Mouse (Mus musculus): ENCODE data around the gene Nr1h5. TPM values are rescaled to one million over a fixed set of nuclear protein-coding genes. Genes with fewer than 3 reads are reported as not detected.
A peak's percentile ranks its signal among the peaks of the same experiment; 100 is the strongest.

The Nr1h5 gene
- polyA plus RNA-seq, 1 experiment from 2014 or later: 0.07 TPM

DNA sequence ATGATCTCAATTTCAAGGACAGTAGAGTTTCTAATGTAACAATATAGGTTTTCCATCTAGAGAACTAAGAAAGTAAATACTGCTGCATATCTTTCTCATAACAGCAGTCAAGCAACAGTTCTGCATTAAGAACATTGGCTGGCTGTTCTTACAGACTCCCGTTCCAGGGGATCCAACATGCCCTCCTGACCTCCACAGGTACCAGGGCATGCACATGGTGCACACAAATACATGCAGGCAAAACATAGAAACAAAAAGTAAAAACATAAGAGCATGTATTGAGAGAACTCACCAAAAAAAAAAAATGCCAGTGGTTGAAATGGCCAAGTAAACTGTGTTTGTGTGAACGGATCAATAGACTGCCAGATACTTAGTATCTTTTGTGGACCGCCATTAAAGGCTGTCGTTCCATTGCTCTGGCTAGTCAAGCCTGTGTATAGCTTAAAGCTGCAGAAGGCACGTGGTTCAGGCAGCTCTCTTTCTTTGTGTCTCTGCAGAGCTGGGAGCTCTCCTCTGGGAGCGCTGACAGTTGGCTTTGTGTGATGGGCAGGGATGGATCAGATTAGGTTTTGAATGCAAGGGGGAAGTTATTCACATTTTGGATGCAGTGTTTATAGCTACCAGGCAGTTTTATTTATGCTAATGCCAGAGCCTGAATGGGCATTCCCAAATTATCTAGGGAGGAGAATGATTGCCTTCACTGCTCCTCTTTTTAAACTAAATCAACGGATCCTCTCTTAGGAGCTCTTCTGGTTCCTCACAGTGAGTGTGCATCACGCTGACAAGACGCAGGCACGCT lies 15.8 kb upstream of the Nr1h5 start:
- ATAC-seq (ENCODE audit: low FRiP score, low TSS enrichment) (peak; percentile 97), DNase-seq (peak; percentile 88)
- Histone ChIP-seq H3K9me3 (ENCODE audit: control insufficient read depth, low read length) (no peaks in the 10 kb centered on the region), H3K4me3 (replicated peaks; ENCODE audit: low read depth, low read length) (0 out of 2 replicates have a peak overlapping the region, but pooled peaks have one; percentile 14), H3K4me2 (ENCODE audit: low read length) (peak overlapping the region; percentile 54), H3K9ac (replicated peaks; ENCODE audit: low read length) (peak overlapping the region; percentile 51), H3K27me3 (ENCODE audit: control insufficient read depth, insufficient read depth, low read length) (no peaks in the 10 kb centered on the region), H3K27ac (replicated peaks; ENCODE audit: low read depth, low read length) (peak overlapping the region; percentile 91), H3K4me1 (ENCODE audit: control insufficient read depth, insufficient read depth, low read length) (0 out of 2 replicates have a peak, but pooled peaks cover 8% of the 10 kb centered on the region), H3K36me3 (ENCODE audit: control insufficient read depth, insufficient read depth, low read length) (no peaks in the 10 kb centered on the region)
- WGBS: 3% methylated on average over 10 of the region's 10 CpGs

DNA sequence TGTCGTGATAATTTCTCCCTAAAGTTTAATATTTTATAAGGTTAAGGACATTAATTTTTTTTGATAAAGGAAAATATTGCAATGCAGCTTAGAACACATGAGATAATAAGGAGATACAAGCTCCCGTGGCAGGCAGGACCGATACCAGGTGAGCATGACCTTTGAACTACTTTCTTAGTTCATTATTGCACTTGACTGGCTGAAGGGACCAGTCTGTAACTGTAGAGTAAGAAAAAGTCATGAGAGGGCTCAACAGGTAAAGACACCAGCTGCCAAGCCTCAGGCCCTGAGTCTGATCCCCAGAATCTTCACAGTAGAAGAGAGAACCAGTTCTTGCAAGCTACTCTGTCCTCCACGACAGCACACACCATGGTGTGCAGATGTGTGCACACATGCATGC lies 13.0 kb upstream of the Nr1h5 start:
- Histone ChIP-seq H3K9ac (replicated peaks; ENCODE audit: low read length) (no peak overlapping the region), H3K4me3 (replicated peaks; ENCODE audit: low read depth, low read length) (no peak overlapping the region), H3K4me1 (ENCODE audit: control insufficient read depth, insufficient read depth, low read length) (0 out of 2 replicates have a peak, but pooled peaks cover 8% of the 10 kb centered on the region), H3K4me2 (ENCODE audit: low read length) (no peak overlapping the region), H3K27ac (replicated peaks; ENCODE audit: low read depth, low read length) (no peak overlapping the region), H3K36me3 (ENCODE audit: control insufficient read depth, insufficient read depth, low read length) (no peaks in the 10 kb centered on the region), H3K27me3 (ENCODE audit: control insufficient read depth, insufficient read depth, low read length) (no peaks in the 10 kb centered on the region), H3K9me3 (ENCODE audit: control insufficient read depth, low read length) (no peaks in the 10 kb centered on the region)
- DNase-seq: no peak
- WGBS: 84% methylated on average over 4 of the region's 4 CpGs
- ATAC-seq (ENCODE audit: low FRiP score, low TSS enrichment): no peak

DNA sequence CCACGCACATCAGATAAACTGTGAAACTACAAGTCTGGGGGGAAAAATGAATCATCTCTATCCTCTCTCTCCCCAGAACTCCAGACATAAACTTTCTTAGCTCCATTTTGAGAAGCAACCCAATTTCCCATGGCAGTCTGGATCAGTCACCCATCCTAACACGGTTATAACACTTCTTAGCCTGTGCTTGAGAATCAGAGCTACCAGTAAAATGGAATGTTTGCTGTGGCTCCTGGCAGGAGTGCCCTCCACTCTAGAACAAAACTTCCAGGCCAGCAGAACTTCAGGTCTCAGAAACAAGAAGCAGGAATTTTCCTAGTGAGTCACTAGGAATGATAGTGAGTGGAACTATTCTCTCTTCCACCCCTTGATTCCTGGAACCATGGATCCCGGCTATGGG lies 6.6 kb upstream of the Nr1h5 start:
- Histone ChIP-seq H3K36me3 (ENCODE audit: control insufficient read depth, insufficient read depth, low read length) (no peaks in the 10 kb centered on the region), H3K4me3 (replicated peaks; ENCODE audit: low read depth, low read length) (no peak overlapping the region), H3K27me3 (ENCODE audit: control insufficient read depth, insufficient read depth, low read length) (no peaks in the 10 kb centered on the region), H3K9ac (replicated peaks; ENCODE audit: low read length) (no peak overlapping the region), H3K27ac (replicated peaks; ENCODE audit: low read depth, low read length) (no peak overlapping the region), H3K4me2 (ENCODE audit: low read length) (no peak overlapping the region), H3K4me1 (ENCODE audit: control insufficient read depth, insufficient read depth, low read length) (no peaks in the 10 kb centered on the region), H3K9me3 (ENCODE audit: control insufficient read depth, low read length) (no peaks in the 10 kb centered on the region)
- no peak for ATAC-seq (ENCODE audit: low FRiP score, low TSS enrichment)
- no peak for DNase-seq
- WGBS: 89% methylated on average over 3 of the region's 3 CpGs

DNA sequence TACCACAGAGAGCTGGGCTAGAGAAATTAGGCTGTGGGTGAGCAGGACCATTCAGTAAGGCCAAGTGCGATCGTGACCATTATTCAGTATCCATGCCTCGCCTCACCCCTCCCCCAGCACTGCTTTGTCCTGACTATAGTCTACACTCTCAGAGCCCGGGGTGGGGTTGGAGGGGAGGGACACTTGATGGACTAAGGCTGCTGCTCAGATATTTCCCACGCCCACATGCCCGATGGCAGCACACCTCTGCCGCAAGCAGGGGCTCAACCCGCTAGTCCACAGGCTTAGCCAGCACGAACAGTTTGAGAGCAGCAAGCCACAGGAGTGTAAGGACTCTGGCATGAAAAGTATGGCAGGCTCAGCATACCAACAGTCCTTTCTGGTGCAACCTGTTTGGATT lies 6.1 kb upstream of the Nr1h5 start:
- WGBS: 43% methylated on average over 9 of the region's 9 CpGs
- peak; percentile 24 for DNase-seq

DNA sequence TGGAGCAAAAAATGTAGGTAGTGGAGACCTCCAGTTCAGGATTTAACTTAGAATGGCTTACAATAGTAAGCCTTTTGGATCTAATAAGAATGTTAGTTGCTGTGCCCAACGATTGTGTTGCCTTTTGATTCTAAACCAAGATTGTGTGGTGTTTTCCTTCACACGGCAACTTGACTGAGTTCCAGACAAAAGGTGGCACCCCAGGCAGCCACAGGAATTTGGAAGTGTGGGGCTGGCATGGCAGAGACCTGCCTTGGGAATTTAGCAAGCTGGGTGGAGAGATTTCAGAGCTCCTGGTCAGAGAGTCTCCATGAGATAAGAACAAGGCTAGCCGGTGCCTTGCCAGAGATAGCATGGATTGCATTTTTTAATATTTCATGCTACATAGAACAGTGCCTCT lies 8.3 kb downstream of the Nr1h5 start:
- DNase-seq (no peak), ATAC-seq (ENCODE audit: low FRiP score, low TSS enrichment) (no peak)
- H3K4me2 ChIP-seq (ENCODE audit: low read length): no peak overlapping the region
- WGBS: 59% methylated on average over 3 of the region's 3 CpGs
- no peak overlapping the region for H3K27ac ChIP-seq (replicated peaks; ENCODE audit: low read depth, low read length)
- no peaks in the 10 kb centered on the region for H3K9me3 ChIP-seq (ENCODE audit: control insufficient read depth, low read length)
- H3K4me1 ChIP-seq (ENCODE audit: control insufficient read depth, insufficient read depth, low read length): no peaks in the 10 kb centered on the region
- no peaks in the 10 kb centered on the region for H3K36me3 ChIP-seq (ENCODE audit: control insufficient read depth, insufficient read depth, low read length)
- H3K27me3 ChIP-seq (ENCODE audit: control insufficient read depth, insufficient read depth, low read length): no peaks in the 10 kb centered on the region
- no peak overlapping the region for H3K4me3 ChIP-seq (replicated peaks; ENCODE audit: low read depth, low read length)
- H3K9ac ChIP-seq (replicated peaks; ENCODE audit: low read length): no peak overlapping the region

More for the DNA sequence above, 6.1 kb upstream of the Nr1h5 start:
- H3K4me3 ChIP-seq (replicated peaks; ENCODE audit: low read depth, low read length): no peak overlapping the region
- no peaks in the 10 kb centered on the region for H3K9me3 ChIP-seq (ENCODE audit: control insufficient read depth, low read length)
- H3K36me3 ChIP-seq (ENCODE audit: control insufficient read depth, insufficient read depth, low read length): no peaks in the 10 kb centered on the region
- no peaks in the 10 kb centered on the region for H3K4me1 ChIP-seq (ENCODE audit: control insufficient read depth, insufficient read depth, low read length)
- no peaks in the 10 kb centered on the region for H3K27me3 ChIP-seq (ENCODE audit: control insufficient read depth, insufficient read depth, low read length)
- 0 out of 2 replicates have a peak overlapping the region, but pooled peaks have one; percentile 17 for H3K4me2 ChIP-seq (ENCODE audit: low read length)
- peak; percentile 34; the same call in 1 of the 2 replicates for ATAC-seq (ENCODE audit: low FRiP score, low TSS enrichment)
- no peak overlapping the region; the same call in 1 of the 2 replicates for H3K27ac ChIP-seq (replicated peaks; ENCODE audit: low read depth, low read length)
- H3K9ac ChIP-seq (replicated peaks; ENCODE audit: low read length): no peak overlapping the region

DNA sequence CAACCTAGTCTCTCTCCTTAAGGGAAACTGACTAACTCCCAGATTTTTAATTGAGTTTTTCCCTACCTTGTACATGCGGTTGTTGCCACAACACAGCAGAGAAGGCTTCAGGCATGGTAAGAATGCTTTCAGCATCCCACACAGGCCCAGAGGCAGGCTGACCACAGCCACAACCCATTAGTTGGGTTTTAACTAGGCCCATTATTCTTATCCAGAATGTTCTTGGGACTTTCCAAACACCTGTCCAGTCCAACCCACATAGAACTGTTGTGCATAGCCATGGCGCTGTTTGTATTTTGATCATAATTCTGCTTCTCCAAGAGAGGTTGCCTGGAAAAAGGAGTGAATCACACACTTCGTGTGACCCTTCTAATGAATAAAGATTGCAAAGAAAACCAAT lies 8.8 kb downstream of the Nr1h5 start:
- no peak for ATAC-seq (ENCODE audit: low FRiP score, low TSS enrichment)
- Histone ChIP-seq H3K4me1 (ENCODE audit: control insufficient read depth, insufficient read depth, low read length) (no peaks in the 10 kb centered on the region), H3K9ac (replicated peaks; ENCODE audit: low read length) (no peak overlapping the region), H3K9me3 (ENCODE audit: control insufficient read depth, low read length) (no peaks in the 10 kb centered on the region), H3K36me3 (ENCODE audit: control insufficient read depth, insufficient read depth, low read length) (no peaks in the 10 kb centered on the region), H3K27ac (replicated peaks; ENCODE audit: low read depth, low read length) (no peak overlapping the region), H3K4me2 (ENCODE audit: low read length) (no peak overlapping the region), H3K27me3 (ENCODE audit: control insufficient read depth, insufficient read depth, low read length) (no peaks in the 10 kb centered on the region), H3K4me3 (replicated peaks; ENCODE audit: low read depth, low read length) (no peak overlapping the region)
- DNase-seq: no peak
- 89% methylated on average over 3 of the region's 3 CpGs for WGBS

DNA sequence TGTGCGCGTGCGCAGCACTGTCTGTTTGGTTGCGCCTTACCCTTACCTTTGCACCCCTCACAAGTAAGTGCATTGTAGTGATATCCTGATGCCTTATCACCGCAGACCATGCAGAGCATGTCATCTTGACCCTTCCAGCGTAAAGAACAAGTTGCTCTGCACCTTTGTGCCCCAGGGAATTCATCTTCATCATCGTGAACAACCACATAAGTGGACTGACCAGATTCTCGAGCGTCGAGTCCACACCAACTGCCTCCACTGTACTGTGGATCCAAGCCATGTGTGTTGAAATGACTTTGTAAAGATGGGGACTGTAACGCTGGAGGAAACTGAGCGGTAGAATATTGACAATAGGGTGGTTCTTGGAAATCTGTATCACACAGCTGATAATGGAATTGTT lies 9.5 kb downstream of the Nr1h5 start:
- 95% methylated on average over 12 of the region's 12 CpGs for WGBS
- no peaks in the 10 kb centered on the region for H3K4me1 ChIP-seq (ENCODE audit: control insufficient read depth, insufficient read depth, low read length)
- H3K27me3 ChIP-seq (ENCODE audit: control insufficient read depth, insufficient read depth, low read length): no peaks in the 10 kb centered on the region
- H3K36me3 ChIP-seq (ENCODE audit: control insufficient read depth, insufficient read depth, low read length): no peaks in the 10 kb centered on the region
- H3K27ac ChIP-seq (replicated peaks; ENCODE audit: low read depth, low read length): no peak overlapping the region
- H3K4me3 ChIP-seq (replicated peaks; ENCODE audit: low read depth, low read length): no peak overlapping the region
- DNase-seq: no peak
- no peak overlapping the region for H3K4me2 ChIP-seq (ENCODE audit: low read length)
- H3K9ac ChIP-seq (replicated peaks; ENCODE audit: low read length): no peak overlapping the region
- no peaks in the 10 kb centered on the region for H3K9me3 ChIP-seq (ENCODE audit: control insufficient read depth, low read length)
- no peak for ATAC-seq (ENCODE audit: low FRiP score, low TSS enrichment)

DNA sequence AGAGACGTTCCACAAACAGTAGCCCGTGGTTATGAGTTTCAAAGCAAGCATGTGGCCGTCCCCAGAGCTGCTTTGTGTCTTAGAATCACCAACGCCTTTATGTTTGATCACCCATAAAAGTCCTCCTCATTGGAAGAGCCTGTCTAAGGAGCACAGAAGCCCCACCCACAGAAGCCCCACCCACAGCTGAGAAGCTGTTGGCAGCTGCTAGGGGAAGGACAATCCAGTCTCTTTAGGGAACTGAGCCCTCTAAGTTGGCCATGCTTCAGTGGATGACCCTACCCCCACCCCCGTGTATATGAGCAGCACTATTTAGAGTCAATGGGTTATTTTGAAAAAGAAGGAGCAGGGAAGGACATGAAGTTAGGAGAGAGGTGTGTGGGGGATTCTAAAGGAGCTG lies 17.1 kb downstream of the Nr1h5 start:
- Histone ChIP-seq H3K27ac (replicated peaks; ENCODE audit: low read depth, low read length) (no peak overlapping the region), H3K27me3 (ENCODE audit: control insufficient read depth, insufficient read depth, low read length) (no peaks in the 10 kb centered on the region), H3K9me3 (ENCODE audit: control insufficient read depth, low read length) (no peaks in the 10 kb centered on the region), H3K4me1 (ENCODE audit: control insufficient read depth, insufficient read depth, low read length) (no peaks in the 10 kb centered on the region), H3K4me2 (ENCODE audit: low read length) (no peak overlapping the region), H3K36me3 (ENCODE audit: control insufficient read depth, insufficient read depth, low read length) (no peaks in the 10 kb centered on the region), H3K4me3 (replicated peaks; ENCODE audit: low read depth, low read length) (no peak overlapping the region), H3K9ac (replicated peaks; ENCODE audit: low read length) (no peak overlapping the region)
- no peak for ATAC-seq (ENCODE audit: low FRiP score, low TSS enrichment)
- no peak for DNase-seq
- WGBS: 39% methylated on average over 5 of the region's 5 CpGs

DNA sequence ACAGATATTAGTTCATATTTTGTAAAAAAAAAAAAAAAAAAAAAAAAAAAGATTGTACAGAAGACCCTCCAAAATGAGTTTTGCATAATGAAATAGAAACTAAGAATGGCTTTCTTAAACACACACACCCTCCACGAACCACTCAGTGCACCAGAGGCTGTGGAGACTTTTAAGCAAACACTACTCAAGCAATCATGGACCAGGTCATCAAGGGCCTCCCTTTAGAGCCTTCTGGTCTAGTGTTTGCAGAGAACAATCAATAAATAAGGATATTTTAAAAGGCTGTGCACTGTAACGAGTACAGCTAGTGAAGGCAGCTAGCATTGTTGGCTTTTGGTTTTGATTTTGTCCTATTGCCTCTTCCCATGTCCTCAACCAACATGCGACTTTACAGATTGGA lies 17.6 kb downstream of the Nr1h5 start:
- H3K4me2 ChIP-seq (ENCODE audit: low read length): no peak overlapping the region
- H3K9ac ChIP-seq (replicated peaks; ENCODE audit: low read length): no peak overlapping the region
- H3K27me3 ChIP-seq (ENCODE audit: control insufficient read depth, insufficient read depth, low read length): no peaks in the 10 kb centered on the region
- no peak overlapping the region for H3K27ac ChIP-seq (replicated peaks; ENCODE audit: low read depth, low read length)
- H3K9me3 ChIP-seq (ENCODE audit: control insufficient read depth, low read length): no peaks in the 10 kb centered on the region
- no peak overlapping the region for H3K4me3 ChIP-seq (replicated peaks; ENCODE audit: low read depth, low read length)
- DNase-seq (no peak), ATAC-seq (ENCODE audit: low FRiP score, low TSS enrichment) (no peak)
- WGBS: 85% methylated on average over 3 of the region's 3 CpGs
- no peaks in the 10 kb centered on the region for H3K36me3 ChIP-seq (ENCODE audit: control insufficient read depth, insufficient read depth, low read length)
- H3K4me1 ChIP-seq (ENCODE audit: control insufficient read depth, insufficient read depth, low read length): no peaks in the 10 kb centered on the region
